8 mouse cellular contexts compared by ENCODE assay signal in genomic region chr6:127529451-127529850, GRCm38 (mm10). TPM values are rescaled to one million over a fixed set of nuclear protein-coding genes. Genes with fewer than 3 reads are reported as not detected.
DNase-seq lines count a peak whose midpoint lies in the region; ATAC-seq and TF ChIP-seq lines count a peak whose summit lies in the region.

No protein-coding gene starts in this region.

- no peak overlapping the region for H3K27ac ChIP-seq in midbrain, postnatal 0 days (ENCODE audit: low read depth, low read length)
- no peak overlapping the region for H3K27ac ChIP-seq in midbrain, embryonic 16.5 days (ENCODE audit: low read length)
- no peak overlapping the region for H3K27ac ChIP-seq in cerebellum, adult 2 months (ENCODE audit: insufficient read depth, low read length)

- H3K27me3 ChIP-seq in midbrain, postnatal 0 days (ENCODE audit: insufficient read depth, low read length) = no peaks in the 10 kb centered on the region
- no peaks in the 10 kb centered on the region for H3K27me3 ChIP-seq in midbrain, embryonic 16.5 days (ENCODE audit: control insufficient read depth, insufficient read depth, low read depth, low read length)
- H3K27me3 ChIP-seq in cerebellum, adult 2 months (ENCODE audit: control insufficient read depth, insufficient read depth, low read length) = no peaks in the 10 kb centered on the region

- H3K4me3 ChIP-seq in midbrain, postnatal 0 days (ENCODE audit: low read depth, low read length) = no peak overlapping the region
- no peak overlapping the region for H3K4me3 ChIP-seq in midbrain, embryonic 16.5 days (ENCODE audit: low read depth, low read length)
- H3K4me3 ChIP-seq in cerebellum, adult 2 months (replicated peaks; ENCODE audit: insufficient read depth, low read depth, low read length) = no peak overlapping the region

- 73% methylated on average over 2 of the region's 2 CpGs for WGBS in midbrain, postnatal 0 days
- 66% methylated on average over 2 of the region's 2 CpGs for WGBS in midbrain, embryonic 16.5 days
- 47% methylated on average over 2 of the region's 2 CpGs for WGBS in cerebellum, adult 2 months

- TF ChIP-seq POLR2A in cerebellum, adult 2 months (IDR thresholded peaks at IDR 0.05; ENCODE audit: borderline replicate concordance, insufficient read depth, low read length) = no peak

- H3K36me3 ChIP-seq in midbrain, postnatal 0 days (ENCODE audit: insufficient read depth, low read length) = no peaks in the 10 kb centered on the region
- H3K36me3 ChIP-seq in midbrain, embryonic 16.5 days (ENCODE audit: control insufficient read depth, insufficient read depth, low read length) = no peaks in the 10 kb centered on the region

- no peak overlapping the region for H3K4me2 ChIP-seq in midbrain, postnatal 0 days (ENCODE audit: low read depth, low read length, poor library complexity, severe bottlenecking)
- no peak overlapping the region for H3K4me2 ChIP-seq in midbrain, embryonic 16.5 days (ENCODE audit: low read length)

- ATAC-seq in midbrain, postnatal 0 days (ENCODE audit: low FRiP score) = no peak
- ATAC-seq in midbrain, embryonic 16.5 days = no peak

- no peak for TF ChIP-seq CTCF in midbrain, postnatal 0 days (IDR thresholded peaks at IDR 0.05)
- no peak for TF ChIP-seq CTCF in cerebellum, adult 2 months (IDR thresholded peaks at IDR 0.05; ENCODE audit: borderline replicate concordance, insufficient read depth, low read depth, low read length)

- peak; percentile 82 for DNase-seq in midbrain, postnatal 0 days (ENCODE audit: low spot score)
- peak; percentile 89 to 92 for DNase-seq in cerebellum, adult 2 months
- peak; percentile 89 for DNase-seq in heart, adult 18-20 months
- DNase-seq in kidney, postnatal 14 days = peak; percentile 81
- peak; percentile 89 to 92 for DNase-seq in lung, postnatal 4 days
- DNase-seq in urinary bladder, postnatal 14 days (ENCODE audit: low spot score) = peak; percentile 77
- no peak for DNase-seq in thymus, postnatal 25 days

- H3K9me3 ChIP-seq in midbrain, postnatal 0 days (ENCODE audit: low read length) = no peaks in the 10 kb centered on the region
- no peaks in the 10 kb centered on the region for H3K9me3 ChIP-seq in midbrain, embryonic 16.5 days (replicated peaks; ENCODE audit: control insufficient read depth, low read length, poor library complexity, severe bottlenecking)

- no peak overlapping the region for H3K9ac ChIP-seq in midbrain, postnatal 0 days (replicated peaks; ENCODE audit: low read length, poor library complexity, severe bottlenecking)
- no peak overlapping the region for H3K9ac ChIP-seq in midbrain, embryonic 16.5 days (ENCODE audit: low read depth, low read length)

- H3K4me1 ChIP-seq in midbrain, postnatal 0 days (ENCODE audit: insufficient read depth, low read length) = no peaks in the 10 kb centered on the region
- H3K4me1 ChIP-seq in midbrain, embryonic 16.5 days (ENCODE audit: control insufficient read depth, insufficient read depth, low read length) = no peaks in the 10 kb centered on the region; the same call in 1 of the 2 replicates
- H3K4me1 ChIP-seq in cerebellum, adult 2 months (ENCODE audit: control insufficient read depth, insufficient read depth, low read length) = peaks cover 5% of the 10 kb centered on the region; the same call in 1 of the 2 replicates

RNA-seq across cellular contexts. Expression of gene Cracr2a, which starts 31.7 kb away (rescaled TPM):
- 0.44 and 0.61 TPM in 2 replicates for total RNA-seq in midbrain, postnatal 0 days (2014; rRNA removed)
- 0.47 and 0.61 TPM in 2 replicates for polyA plus RNA-seq in midbrain, postnatal 0 days (2015; fragmentation: Nextera tagmentation; extraction: Ambion mirVana)
- polyA plus RNA-seq in midbrain, embryonic 16.5 days (2015; fragmentation: Nextera tagmentation; extraction: Ambion mirVana) = 0.45 and 0.89 TPM in 2 replicates
- polyA plus RNA-seq in cerebellum, adult 2 months (2012; rRNA removed) = 0.62 and 0.63 TPM in 2 replicates
- total RNA-seq in heart, adult 18-20 months (2021) = 1 to 10 TPM in 1 of 2 experiments, under 1 TPM in 1; 0.69 to 1.0 TPM
